Mouse (Mus musculus): ENCODE data around the gene Vmn1r234. TPM values are rescaled to one million over a fixed set of nuclear protein-coding genes. Genes with fewer than 3 reads are reported as not detected.

The Vmn1r234 gene
- polyA plus RNA-seq, 1 experiment = not detected

DNA sequence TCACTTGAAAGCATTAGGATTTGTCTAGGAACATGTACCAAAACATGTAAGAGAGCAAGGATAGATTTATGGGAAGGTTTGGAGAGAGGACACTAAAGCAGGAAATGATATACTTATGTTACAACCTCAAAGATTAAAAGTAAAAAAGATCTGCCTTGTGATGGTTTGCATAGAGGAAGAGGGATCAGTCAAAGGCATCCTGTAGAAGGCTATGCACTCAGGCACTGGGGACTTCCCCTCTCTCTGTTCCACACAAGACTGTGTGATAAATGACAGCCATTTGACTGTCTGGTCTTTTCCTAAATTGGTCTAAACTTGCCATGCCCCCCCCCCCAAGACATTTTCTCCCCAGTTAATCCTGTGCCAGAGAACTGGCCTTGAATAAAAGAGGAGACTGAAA is 58.5 kb downstream of the Vmn1r234 start:
- H3K9me3 ChIP-seq (replicated peaks; ENCODE audit: control insufficient read depth, insufficient read depth, low read length, poor library complexity, severe bottlenecking) = no peaks in the 10 kb centered on the region
- H3K27me3 ChIP-seq (ENCODE audit: control insufficient read depth, insufficient read depth, low read length, poor library complexity, severe bottlenecking) = no peaks in the 10 kb centered on the region; the same call in 1 of the 2 replicates
- H3K9ac ChIP-seq (ENCODE audit: low read depth, poor library complexity, severe bottlenecking) = no peak overlapping the region
- no peaks in the 10 kb centered on the region for H3K4me1 ChIP-seq (ENCODE audit: control insufficient read depth, insufficient read depth, low read length)
- H3K27ac ChIP-seq (ENCODE audit: insufficient read depth, low read length) = no peak overlapping the region
- TF ChIP-seq POLR2A (IDR thresholded peaks at IDR 0.05; ENCODE audit: insufficient read depth, low read length) = no peak
- TF ChIP-seq EP300 (IDR thresholded peaks at IDR 0.05; ENCODE audit: insufficient read depth, low read depth, low read length) = no peak
- no peak for TF ChIP-seq CTCF (IDR thresholded peaks at IDR 0.05; ENCODE audit: low read depth, low read length)
- H3K4me3 ChIP-seq (ENCODE audit: low read depth, low read length) = no peak overlapping the region
- no peaks in the 10 kb centered on the region for H3K36me3 ChIP-seq (ENCODE audit: control insufficient read depth, insufficient read depth, low read length, poor library complexity, severe bottlenecking)

Other genes starting within 250 kb of the Vmn1r234 start
- not detected in 2 replicates for gene Vmn1r233, start 229.6 kb upstream of the Vmn1r234 start, polyA plus RNA-seq (2011; ENCODE audit: insufficient read depth, insufficient read length, low read depth, missing spikeins)
- gene Zfp160, start 217.2 kb upstream of the Vmn1r234 start, polyA plus RNA-seq (2011; ENCODE audit: insufficient read depth, insufficient read length, low read depth, missing spikeins) = 19.4 and 22.3 TPM in 2 replicates
- not detected in 2 replicates for gene Vmn1r235, start 30.3 kb downstream of the Vmn1r234 start, polyA plus RNA-seq (2011; ENCODE audit: insufficient read depth, insufficient read length, low read depth, missing spikeins)
- not detected in 2 replicates for gene Vmn1r236, start 56.9 kb downstream of the Vmn1r234 start, polyA plus RNA-seq (2011; ENCODE audit: insufficient read depth, insufficient read length, low read depth, missing spikeins)
- not detected in 2 replicates for gene Vmn1r237, start 85.8 kb downstream of the Vmn1r234 start, polyA plus RNA-seq (2011; ENCODE audit: insufficient read depth, insufficient read length, low read depth, missing spikeins)
- 7.7 and 8.4 TPM in 2 replicates for gene Zfp677, start 157.7 kb downstream of the Vmn1r234 start, polyA plus RNA-seq (2011; ENCODE audit: insufficient read depth, insufficient read length, low read depth, missing spikeins)
- gene Zfp54, start 197.1 kb downstream of the Vmn1r234 start, polyA plus RNA-seq (2011; ENCODE audit: insufficient read depth, insufficient read length, low read depth, missing spikeins) = 4.2 and 4.7 TPM in 2 replicates
- 14.5 and 18.2 TPM in 2 replicates for gene Zfp51, start 224.3 kb downstream of the Vmn1r234 start, polyA plus RNA-seq (2011; ENCODE audit: insufficient read depth, insufficient read length, low read depth, missing spikeins)